Mouse (Mus musculus) hindbrain, embryonic 13.5 days (tissue): ENCODE results near the gene Cenpc1. TPM values are rescaled to one million over a fixed set of nuclear protein-coding genes. Genes with fewer than 3 reads are reported as not detected.

ENCODE experiments used
- ATAC-seq: fragments of 200-750 bp; cut with Nextera tagmentation; 2 replicates; pipeline ENCODE4 v1.8.0; 2017; ENCODE audit warnings: moderate TSS enrichment; ENCODE audit not compliant: low FRiP score
- H3K27ac ChIP-seq: fragments of 300-500 bp; sonication (generic); 2 replicates; pipeline ENCODE4 v1.5.1; 2015; ENCODE audit warnings: inconsistent platforms, mild to moderate bottlenecking, moderate library complexity
- H3K27me3 ChIP-seq: fragments of 300-500 bp; sonication (generic); 2 replicates; pipeline ENCODE4 v1.6.1; 2015; ENCODE audit warnings: mild to moderate bottlenecking, inconsistent platforms
- H3K36me3 ChIP-seq: fragments of 300-500 bp; sonication (generic); 2 replicates; pipeline ENCODE4 v1.6.1; 2015; ENCODE audit warnings: mild to moderate bottlenecking, inconsistent platforms
- H3K4me1 ChIP-seq: fragments of 300-500 bp; sonication (generic); replicated peaks from 2 replicates; pipeline ENCODE4 v1.6.1; 2015; ENCODE audit warnings: inconsistent platforms
- H3K4me2 ChIP-seq: fragments of 300-500 bp; sonication (generic); 2 replicates; pipeline ENCODE4 v1.6.1; 2015; ENCODE audit warnings: inconsistent platforms, mild to moderate bottlenecking, moderate library complexity
- H3K4me3 ChIP-seq: fragments of 300-500 bp; sonication (generic); 2 replicates; pipeline ENCODE4 v1.5.1; 2015; ENCODE audit warnings: mild to moderate bottlenecking, inconsistent platforms
- H3K9ac ChIP-seq: fragments of 300-500 bp; sonication (generic); 2 replicates; pipeline ENCODE4 v1.6.1; 2015; ENCODE audit warnings: mild to moderate bottlenecking, inconsistent platforms
- H3K9me3 ChIP-seq: fragments of 300-500 bp; sonication (generic); 2 replicates; pipeline ENCODE4 v1.6.1; 2016; ENCODE audit warnings: inconsistent platforms
- WGBS: fragments of 180-500 bp; shearing (Covaris S2); methylation state at CpG from one replicate; pipeline ENCODE4 v1.1.7; 2015; 5-methylcytosine and 5-hydroxymethylcytosine counted together
- polyA plus RNA-seq: library from polyadenylated mRNA; unstranded; fragments of >200 nt; fragmentation: Nextera tagmentation; extraction: Ambion mirVana; gene quantifications from 2 replicates; pipeline ENCODE4 v1.2.1, GENCODE M21; 2015

Gene Cenpc1
- polyA plus RNA-seq: 38.0 and 40.4 TPM in 2 replicates

DNA sequence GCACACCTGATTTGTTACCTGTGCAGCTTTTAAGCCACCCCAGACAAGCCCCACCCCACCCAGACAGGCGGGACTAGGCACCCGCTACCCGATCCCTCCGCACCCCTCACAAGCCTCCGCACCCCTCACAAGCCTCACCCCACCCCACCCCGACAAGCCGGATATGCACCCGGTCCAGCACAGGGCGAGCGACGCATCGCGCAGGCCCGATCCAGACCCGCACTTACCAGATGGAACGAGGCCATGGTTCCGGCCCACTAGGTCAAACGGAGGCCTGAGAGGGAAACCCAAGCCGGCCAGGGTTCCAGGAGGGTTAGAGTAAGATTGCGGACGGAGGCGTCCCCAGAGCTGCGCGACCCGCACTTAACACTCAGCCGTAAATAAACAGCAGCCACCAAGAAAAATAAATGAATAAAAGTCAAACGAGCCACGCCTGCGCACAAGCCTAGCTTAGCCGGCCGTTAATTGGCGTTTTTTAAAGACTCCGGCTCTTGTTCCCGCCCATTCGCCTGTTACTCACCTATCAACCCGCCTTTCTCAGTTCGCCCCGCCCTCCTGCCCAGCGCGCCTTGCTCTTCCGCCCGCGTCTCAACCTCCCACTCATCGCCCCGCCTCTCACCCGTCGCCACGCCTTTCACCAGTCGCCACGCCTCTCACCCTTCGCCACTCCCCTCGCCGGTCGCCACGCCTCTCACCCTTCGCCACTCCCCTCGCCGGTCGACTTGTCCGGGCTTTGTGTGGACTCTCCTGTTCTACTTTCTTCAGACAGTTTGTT is at the start of gene Cenpc1:
Gene Cenpc1 (minus strand): TSS at position 483 of the 775 bp plus-strand sequence.
- peak within 1 kb of the TSS; percentile 90 for H3K27ac ChIP-seq
- WGBS: under 1% methylated on average over 59 of the region's 60 CpGs
- ATAC-seq: peak; percentile 95
- peak within 1 kb of the TSS; percentile 85 for H3K9ac ChIP-seq
- H3K27me3 ChIP-seq: no peaks in the 10 kb centered on the region
- H3K36me3 ChIP-seq: no peaks in the 10 kb centered on the region
- peak within 1 kb of the TSS; percentile 77 for H3K4me3 ChIP-seq
- peak within 1 kb of the TSS; percentile 64 for H3K4me2 ChIP-seq
- peaks cover 24% of the 10 kb centered on the region for H3K4me1 ChIP-seq
- H3K9me3 ChIP-seq: no peaks in the 10 kb centered on the region

DNA sequence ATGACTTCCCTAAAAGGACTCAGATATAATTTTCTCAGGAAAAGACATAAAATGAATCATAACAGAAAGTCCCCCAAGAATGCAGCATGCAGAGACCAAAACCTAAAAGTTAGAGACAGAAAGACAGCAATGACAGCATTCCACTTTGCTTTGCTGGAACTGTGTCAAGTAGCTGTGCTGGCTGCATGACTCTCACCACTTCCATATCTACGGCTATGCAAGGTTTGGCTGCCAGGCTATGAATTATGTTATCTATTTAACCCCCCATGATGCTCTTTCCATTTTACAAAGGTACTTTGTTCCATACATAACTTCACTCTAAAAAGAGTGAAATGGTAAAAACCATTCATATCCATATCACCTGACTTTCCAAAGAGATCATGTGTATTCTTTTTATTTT is 48.6 kb upstream of the Cenpc1 start:
- Histone ChIP-seq H3K4me3 (no peak overlapping the region), H3K4me1 (no peaks in the 10 kb centered on the region), H3K36me3 (peaks cover 32% of the 10 kb centered on the region), H3K9ac (no peak overlapping the region), H3K4me2 (no peak overlapping the region), H3K9me3 (no peaks in the 10 kb centered on the region), H3K27me3 (no peaks in the 10 kb centered on the region), H3K27ac (no peak overlapping the region)
- ATAC-seq: no peak
- WGBS: 85% methylated on average over 1 of the region's 1 CpGs

DNA sequence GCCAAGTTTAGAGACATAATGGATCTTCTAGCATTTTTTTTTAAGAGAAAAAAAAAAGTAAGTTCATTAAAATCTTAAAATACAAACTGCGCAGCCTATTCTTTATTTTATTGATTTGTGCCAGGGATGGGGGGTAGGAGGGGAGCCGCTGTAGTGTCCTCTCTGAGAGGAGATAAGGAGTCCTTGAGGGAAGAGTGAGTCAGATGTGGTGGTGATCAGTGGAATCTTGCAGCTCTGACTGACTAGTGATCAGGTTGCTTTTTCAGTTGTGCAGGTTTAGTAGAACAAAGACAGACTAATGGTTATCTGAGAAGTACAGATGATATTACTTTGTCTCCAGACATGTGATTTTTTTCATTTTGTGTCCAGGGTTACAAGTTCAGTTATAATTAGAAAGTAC is 47.7 kb upstream of the Cenpc1 start:
- Histone ChIP-seq H3K9ac (no peak overlapping the region), H3K36me3 (peaks cover 29% of the 10 kb centered on the region), H3K27ac (no peak overlapping the region), H3K27me3 (no peaks in the 10 kb centered on the region), H3K4me1 (no peaks in the 10 kb centered on the region), H3K9me3 (no peaks in the 10 kb centered on the region), H3K4me3 (no peak overlapping the region), H3K4me2 (no peak overlapping the region)
- no peak for ATAC-seq
- 99% methylated on average over 2 of the region's 2 CpGs for WGBS

DNA sequence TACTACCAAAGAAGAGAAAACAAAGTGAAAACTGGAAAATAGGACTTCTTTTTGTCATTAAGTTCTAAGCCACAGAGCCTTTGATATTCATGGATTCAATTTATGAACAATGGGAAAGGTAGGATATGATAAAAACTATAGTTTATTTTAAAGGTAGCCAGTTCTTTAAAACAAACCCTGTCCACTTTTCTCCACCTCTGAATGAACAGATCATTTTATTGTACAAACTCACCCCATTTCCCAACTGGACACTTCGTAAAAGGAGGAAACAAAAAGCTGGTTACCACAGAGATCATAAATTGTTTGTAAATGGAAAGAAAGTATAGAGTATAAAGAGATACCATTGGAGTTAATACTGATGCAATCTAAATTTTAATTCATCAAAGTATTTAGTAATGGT is 45.7 kb upstream of the Cenpc1 start:
- no peak overlapping the region for H3K4me3 ChIP-seq
- ATAC-seq: no peak
- H3K27ac ChIP-seq: no peak overlapping the region
- peaks cover 35% of the 10 kb centered on the region for H3K36me3 ChIP-seq
- H3K4me2 ChIP-seq: no peak overlapping the region
- no peaks in the 10 kb centered on the region for H3K27me3 ChIP-seq
- H3K4me1 ChIP-seq: no peaks in the 10 kb centered on the region
- no peaks in the 10 kb centered on the region for H3K9me3 ChIP-seq
- 98% methylated on average over 1 of the region's 1 CpGs for WGBS
- no peak overlapping the region for H3K9ac ChIP-seq

DNA sequence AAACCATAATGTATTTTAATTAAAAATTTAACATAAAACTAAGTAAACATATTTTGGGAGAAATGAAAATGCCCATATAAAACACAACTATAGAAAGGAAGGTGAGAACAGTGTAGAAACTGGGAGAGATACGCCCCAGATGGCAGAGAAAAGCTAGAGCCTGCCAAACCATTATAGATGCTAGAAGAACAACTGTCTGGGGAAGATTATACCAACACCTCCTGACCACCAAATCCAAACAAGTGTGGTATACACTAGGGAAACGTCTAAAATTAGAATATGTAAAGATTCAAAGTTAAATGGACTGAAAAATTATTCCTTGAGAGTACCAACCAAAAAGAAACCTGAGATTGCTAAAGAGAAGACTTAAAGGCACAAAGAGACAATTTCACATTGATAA is 41.2 kb upstream of the Cenpc1 start:
- 84% methylated on average over 2 of the region's 2 CpGs for WGBS
- Histone ChIP-seq H3K27me3 (no peaks in the 10 kb centered on the region), H3K4me2 (no peak overlapping the region), H3K9ac (no peak overlapping the region), H3K36me3 (peaks cover 25% of the 10 kb centered on the region), H3K9me3 (no peaks in the 10 kb centered on the region), H3K4me1 (no peaks in the 10 kb centered on the region), H3K27ac (no peak overlapping the region), H3K4me3 (no peak overlapping the region)
- no peak for ATAC-seq

DNA sequence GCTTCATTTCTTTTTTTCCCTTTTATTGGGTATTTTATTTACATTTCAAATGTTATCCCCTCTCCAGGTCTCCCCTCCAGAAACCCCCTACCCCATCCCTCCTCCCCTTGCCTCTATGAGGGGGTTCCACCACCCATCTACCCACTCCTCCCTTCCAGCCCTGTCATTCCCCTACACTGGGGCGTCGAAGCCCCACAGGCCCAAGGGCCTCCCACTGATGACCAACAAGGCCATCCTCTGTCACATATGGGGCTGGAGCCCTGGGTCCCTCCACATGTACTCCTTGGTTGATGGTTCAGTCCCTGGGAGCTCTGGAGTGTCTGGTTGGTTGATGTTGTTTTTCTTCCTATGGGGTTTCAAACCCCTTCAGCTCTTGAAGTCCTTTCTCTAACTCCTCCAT is 36.8 kb upstream of the Cenpc1 start:
- ATAC-seq: peak; percentile 24; the same call in 1 of the 2 replicates
- WGBS: 100% methylated on average over 2 of the region's 2 CpGs
- no peak overlapping the region for H3K27ac ChIP-seq
- H3K4me2 ChIP-seq: no peak overlapping the region
- H3K4me3 ChIP-seq: no peak overlapping the region
- H3K9me3 ChIP-seq: no peaks in the 10 kb centered on the region
- H3K36me3 ChIP-seq: peaks cover 9% of the 10 kb centered on the region
- no peaks in the 10 kb centered on the region for H3K27me3 ChIP-seq
- no peak overlapping the region for H3K9ac ChIP-seq
- H3K4me1 ChIP-seq: no peaks in the 10 kb centered on the region

DNA sequence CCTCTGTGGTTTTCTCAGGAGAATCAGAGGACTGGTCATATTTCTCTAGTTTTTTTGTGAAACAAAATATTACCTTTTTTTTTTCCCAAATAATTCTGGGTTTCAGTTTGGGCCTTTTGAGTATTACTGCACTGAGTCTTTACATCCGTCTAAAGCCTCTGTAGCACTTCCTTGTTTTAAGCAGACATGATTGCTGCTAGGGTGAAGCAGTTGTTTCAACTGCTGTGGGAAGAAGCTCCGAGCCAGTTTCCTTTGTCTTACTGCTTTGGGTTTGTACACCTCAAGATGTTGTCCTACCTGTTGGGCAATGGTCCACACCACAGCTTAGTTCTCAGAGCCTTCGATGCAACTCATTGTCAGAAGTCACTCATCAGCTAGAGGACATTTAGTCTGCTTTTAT is 35.2 kb upstream of the Cenpc1 start:
- Histone ChIP-seq H3K27ac (no peak overlapping the region), H3K36me3 (0 out of 2 replicates have a peak, but pooled peaks cover 4% of the 10 kb centered on the region), H3K9me3 (no peaks in the 10 kb centered on the region), H3K4me2 (no peak overlapping the region), H3K4me3 (no peak overlapping the region), H3K4me1 (no peaks in the 10 kb centered on the region), H3K27me3 (no peaks in the 10 kb centered on the region), H3K9ac (no peak overlapping the region)
- WGBS: 89% methylated on average over 3 of the region's 3 CpGs
- ATAC-seq: no peak

DNA sequence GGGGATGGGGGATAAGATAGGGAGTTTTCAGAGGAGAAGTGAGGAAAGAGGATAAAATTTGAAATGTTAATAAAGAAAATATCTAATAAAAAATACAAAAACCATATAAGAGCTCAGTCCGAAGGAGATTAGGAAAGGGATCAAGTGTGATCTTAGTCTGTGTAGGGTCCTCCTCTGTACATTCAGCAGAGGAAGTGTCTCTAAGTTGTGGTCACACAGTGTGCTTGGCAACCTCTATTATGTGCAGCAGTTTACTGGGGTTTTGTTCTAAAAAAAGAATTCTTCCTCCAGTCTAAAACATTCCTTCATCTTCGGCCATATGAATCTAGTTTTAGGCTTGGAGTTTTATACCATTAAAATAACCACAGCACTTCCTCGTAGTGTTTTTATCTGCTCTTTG is 33.6 kb upstream of the Cenpc1 start:
- no peaks in the 10 kb centered on the region for H3K4me1 ChIP-seq
- H3K36me3 ChIP-seq: no peaks in the 10 kb centered on the region
- H3K27ac ChIP-seq: no peak overlapping the region
- H3K4me2 ChIP-seq: no peak overlapping the region
- no peaks in the 10 kb centered on the region for H3K27me3 ChIP-seq
- H3K9ac ChIP-seq: no peak overlapping the region
- WGBS: 90% methylated on average over 3 of the region's 3 CpGs
- no peak overlapping the region for H3K4me3 ChIP-seq
- H3K9me3 ChIP-seq: no peaks in the 10 kb centered on the region
- no peak for ATAC-seq

DNA sequence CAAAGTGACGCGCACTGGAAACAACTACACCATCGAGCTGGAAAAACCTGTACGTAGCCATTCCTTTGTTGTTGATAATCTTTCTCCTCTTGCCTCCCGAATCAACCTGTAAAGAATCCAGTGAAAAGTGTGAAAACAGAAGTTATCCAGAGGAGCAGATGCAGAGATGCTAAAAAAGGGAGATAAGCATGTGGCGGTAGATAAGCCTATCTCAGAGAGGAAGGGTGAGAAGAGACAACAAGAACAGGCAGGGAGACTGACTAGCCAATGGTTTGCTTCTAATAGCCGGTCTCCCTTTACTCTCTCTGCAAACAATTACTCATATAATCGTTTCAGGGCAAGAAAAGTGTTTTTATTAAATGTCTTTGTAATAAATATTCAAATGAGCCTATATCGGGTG is 29.4 kb upstream of the Cenpc1 start:
- H3K9me3 ChIP-seq: no peaks in the 10 kb centered on the region
- H3K4me2 ChIP-seq: no peak overlapping the region
- H3K4me1 ChIP-seq: no peaks in the 10 kb centered on the region
- no peak overlapping the region for H3K4me3 ChIP-seq
- H3K27ac ChIP-seq: no peak overlapping the region
- H3K27me3 ChIP-seq: no peaks in the 10 kb centered on the region
- H3K9ac ChIP-seq: no peak overlapping the region
- no peaks in the 10 kb centered on the region for H3K36me3 ChIP-seq
- no peak for ATAC-seq
- 93% methylated on average over 9 of the region's 9 CpGs for WGBS

DNA sequence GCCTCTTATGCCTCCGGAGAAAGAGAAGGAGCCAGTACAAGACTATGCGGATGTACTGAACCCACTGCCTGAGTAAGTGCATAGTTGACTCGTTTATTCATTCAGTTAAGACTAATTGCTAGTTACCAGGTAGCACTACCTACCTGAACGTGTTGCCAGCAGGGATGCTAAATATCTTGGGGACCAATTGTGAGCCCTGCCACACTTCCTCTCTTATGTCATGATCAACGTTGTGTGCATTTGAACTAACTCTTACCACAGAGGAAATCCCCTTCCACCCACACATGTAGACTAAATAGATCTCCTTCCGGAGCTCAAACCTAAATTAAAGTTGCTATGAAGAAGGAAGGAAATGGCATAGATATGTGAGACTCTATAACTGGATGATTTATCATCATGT is 21.4 kb upstream of the Cenpc1 start:
- Histone ChIP-seq H3K9me3 (no peaks in the 10 kb centered on the region), H3K4me2 (no peak overlapping the region), H3K27me3 (no peaks in the 10 kb centered on the region), H3K27ac (no peak overlapping the region), H3K4me1 (no peaks in the 10 kb centered on the region), H3K4me3 (no peak overlapping the region), H3K9ac (no peak overlapping the region), H3K36me3 (no peaks in the 10 kb centered on the region)
- WGBS: 84% methylated on average over 6 of the region's 6 CpGs
- ATAC-seq: no peak

DNA sequence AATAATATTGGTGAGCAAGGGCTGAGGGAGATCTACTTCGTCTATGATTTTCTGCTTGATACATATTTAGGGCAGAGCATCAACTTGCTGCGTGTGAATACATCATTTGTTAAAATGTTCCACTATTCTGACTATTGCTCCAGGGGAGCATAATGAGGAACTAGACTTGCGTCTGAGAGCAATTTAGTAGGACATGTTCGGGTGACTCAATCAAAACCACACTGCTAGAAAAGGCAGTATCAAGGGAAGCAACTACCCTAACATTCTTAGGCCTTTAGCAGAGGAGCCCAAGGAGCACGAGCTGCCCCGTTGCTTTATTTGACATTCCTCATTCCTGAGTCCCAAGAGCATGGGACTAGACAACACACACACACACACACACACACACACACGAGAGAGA is 19.6 kb upstream of the Cenpc1 start:
- Histone ChIP-seq H3K9me3 (no peaks in the 10 kb centered on the region), H3K27me3 (no peaks in the 10 kb centered on the region), H3K36me3 (no peaks in the 10 kb centered on the region), H3K4me3 (no peak overlapping the region), H3K4me1 (no peaks in the 10 kb centered on the region), H3K27ac (no peak overlapping the region), H3K9ac (no peak overlapping the region), H3K4me2 (no peak overlapping the region)
- 82% methylated on average over 7 of the region's 7 CpGs for WGBS
- ATAC-seq: no peak

DNA sequence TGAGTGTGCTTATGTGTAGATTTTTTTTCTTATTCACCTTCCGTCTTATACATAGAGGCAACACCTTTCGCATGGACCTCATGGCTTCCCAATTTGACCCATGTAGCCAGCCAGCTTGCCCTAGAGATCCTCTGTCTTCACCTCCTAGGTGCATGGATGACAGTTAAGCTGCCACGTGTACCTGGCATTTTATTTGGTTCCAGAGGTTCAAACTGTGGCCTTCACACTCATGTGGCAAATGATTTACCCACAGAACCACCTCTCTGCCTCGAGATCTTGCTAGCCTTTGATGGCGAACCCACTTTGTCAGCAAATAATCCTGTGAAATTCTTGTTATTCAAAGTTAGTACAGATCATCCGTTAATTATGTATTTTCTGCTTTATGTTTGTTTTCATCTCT is 18.6 kb upstream of the Cenpc1 start:
- no peaks in the 10 kb centered on the region for H3K36me3 ChIP-seq
- H3K4me2 ChIP-seq: no peak overlapping the region
- H3K27ac ChIP-seq: no peak overlapping the region
- H3K4me3 ChIP-seq: no peak overlapping the region
- H3K9ac ChIP-seq: no peak overlapping the region
- no peaks in the 10 kb centered on the region for H3K9me3 ChIP-seq
- ATAC-seq: no peak
- H3K27me3 ChIP-seq: no peaks in the 10 kb centered on the region
- H3K4me1 ChIP-seq: no peaks in the 10 kb centered on the region
- 86% methylated on average over 6 of the region's 6 CpGs for WGBS

DNA sequence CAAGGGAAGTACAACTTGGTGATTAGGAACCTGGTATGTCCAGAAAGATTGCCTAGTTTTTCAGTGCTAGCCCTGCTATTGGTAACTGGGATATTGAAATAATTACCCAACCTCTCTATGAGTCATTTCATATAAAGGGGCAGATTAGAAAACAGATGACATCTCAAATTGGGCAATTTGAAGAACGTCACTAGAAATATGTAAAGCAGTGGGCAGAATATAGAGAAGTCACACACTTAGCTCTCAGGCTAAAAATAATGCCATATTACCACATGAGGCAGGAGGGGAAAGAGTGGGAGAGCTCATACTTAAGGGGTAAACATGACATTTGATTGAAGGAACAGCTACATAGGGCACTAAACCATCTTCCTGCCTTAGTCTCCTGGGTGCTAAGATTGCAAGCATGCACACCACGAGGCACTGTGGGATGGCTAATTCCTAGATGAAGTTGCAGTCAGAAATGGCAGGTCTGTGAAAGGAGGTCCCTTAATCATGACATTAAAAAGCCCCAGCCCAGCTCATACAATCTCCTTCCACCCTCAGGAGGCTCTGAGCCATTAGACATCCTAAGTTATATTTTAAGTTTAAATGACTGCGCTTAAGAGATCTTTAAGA is 13.4 kb upstream of the Cenpc1 start:
- Histone ChIP-seq H3K9me3 (no peaks in the 10 kb centered on the region), H3K27me3 (no peaks in the 10 kb centered on the region), H3K27ac (no peak overlapping the region), H3K4me3 (no peak overlapping the region), H3K4me1 (no peaks in the 10 kb centered on the region), H3K36me3 (no peaks in the 10 kb centered on the region), H3K4me2 (no peak overlapping the region), H3K9ac (no peak overlapping the region)
- 83% methylated on average over 3 of the region's 3 CpGs for WGBS
- no peak for ATAC-seq
